Mouse (Mus musculus): ENCODE data around the gene Vdr.

- TF ChIP-seq CTCF (IDR thresholded peaks at IDR 0.05) (no peak), POLR2A (IDR thresholded peaks at IDR 0.05; ENCODE audit: insufficient read depth, low read depth, low read length) (peak; percentile 48; the same call in 1 of the 2 replicates)
Measured at GRCm38 (mm10) chr15:97812126-97812525, 98.3 kb downstream of the Vdr start.

All from heart, adult 2 months (tissue).